Comparison of ENCODE assay signal across 8 mouse cellular contexts in the genomic region with DNA sequence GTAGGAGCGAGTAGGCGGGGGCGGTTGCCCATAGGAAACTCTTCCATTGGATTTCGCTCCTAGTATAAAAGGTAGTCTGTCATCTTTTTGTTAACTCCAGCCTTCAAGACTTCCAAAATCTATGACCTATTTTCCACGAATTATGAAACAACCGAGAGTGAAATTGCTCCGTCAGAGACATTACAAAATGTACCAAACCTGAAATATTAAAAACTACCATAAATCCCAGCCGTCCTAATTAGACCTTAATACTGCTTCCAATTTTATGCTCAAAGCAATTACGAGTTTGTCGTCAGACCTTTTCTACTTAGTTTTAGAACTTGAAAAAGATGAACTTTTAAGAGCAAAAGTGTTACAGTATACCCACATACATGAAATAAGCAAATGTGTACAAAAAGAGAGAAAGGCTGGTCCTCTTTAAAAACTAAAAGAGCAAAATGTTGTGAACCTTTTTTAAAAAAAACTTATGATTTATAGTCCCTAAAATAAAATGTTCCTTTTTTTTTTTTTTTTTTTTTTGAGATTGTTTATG. TPM values are rescaled to one million over a fixed set of nuclear protein-coding genes. Genes with fewer than 3 reads are reported as not detected.
DNase-seq lines count a peak whose midpoint lies in the region; ATAC-seq lines count a peak whose summit lies in the region.

No protein-coding gene starts in this region.

- peaks cover 29% of the 10 kb centered on the region for H3K4me1 ChIP-seq in erythroblast, embryonic 14.5 days (ENCODE audit: control insufficient read depth)
- peaks cover 10% of the 10 kb centered on the region for H3K4me1 ChIP-seq in neural tube, embryonic 11.5 days (ENCODE audit: control insufficient read depth, insufficient read depth, low read length)
- peaks cover 24% of the 10 kb centered on the region for H3K4me1 ChIP-seq in liver, embryonic 13.5 days (replicated peaks)

- no peak overlapping the region; the same call in 1 of the 2 replicates for H3K4me2 ChIP-seq in neural tube, embryonic 11.5 days (ENCODE audit: low read depth)
- H3K4me2 ChIP-seq in liver, embryonic 13.5 days, result peak overlapping the region; percentile 100

- no peaks in the 10 kb centered on the region for H3K27me3 ChIP-seq in erythroblast, embryonic 14.5 days (ENCODE audit: control insufficient read depth)
- no peaks in the 10 kb centered on the region for H3K27me3 ChIP-seq in neural tube, embryonic 11.5 days (ENCODE audit: control insufficient read depth, insufficient read depth, low read length)
- no peaks in the 10 kb centered on the region for H3K27me3 ChIP-seq in liver, embryonic 13.5 days

- H3K4me3 ChIP-seq in erythroblast, embryonic 14.5 days (replicated peaks), result peak overlapping the region; percentile 73
- H3K4me3 ChIP-seq in neural tube, embryonic 11.5 days (ENCODE audit: low read depth, low read length), result peak overlapping the region; percentile 95; the same call in 1 of the 2 replicates
- peak overlapping the region; percentile 84 for H3K4me3 ChIP-seq in liver, embryonic 13.5 days (replicated peaks)

- ATAC-seq in erythroblast, adult 5-6 weeks (replicated peaks; ENCODE audit: low FRiP score, poor library complexity, severe bottlenecking), result no peak
- ATAC-seq in neural tube, embryonic 11.5 days (ENCODE audit: insufficient read depth, low FRiP score, low TSS enrichment), result no peak
- no peak for ATAC-seq in liver, embryonic 13.5 days (ENCODE audit: low read depth)

- H3K9me3 ChIP-seq in erythroblast, embryonic 14.5 days (ENCODE audit: control insufficient read depth, low read length), result no peaks in the 10 kb centered on the region
- no peaks in the 10 kb centered on the region for H3K9me3 ChIP-seq in neural tube, embryonic 11.5 days (ENCODE audit: control insufficient read depth, low read length)
- H3K9me3 ChIP-seq in liver, embryonic 13.5 days (replicated peaks), result no peaks in the 10 kb centered on the region

- no peak overlapping the region for H3K9ac ChIP-seq in neural tube, embryonic 11.5 days (ENCODE audit: low read length)
- no peak overlapping the region for H3K9ac ChIP-seq in liver, embryonic 13.5 days

- H3K36me3 ChIP-seq in erythroblast, embryonic 14.5 days (ENCODE audit: control insufficient read depth), result peaks cover 21% of the 10 kb centered on the region
- peaks cover 4% of the 10 kb centered on the region for H3K36me3 ChIP-seq in neural tube, embryonic 11.5 days (ENCODE audit: control insufficient read depth, insufficient read depth, low read length)
- H3K36me3 ChIP-seq in liver, embryonic 13.5 days, result peaks cover 8% of the 10 kb centered on the region

- 13% methylated on average over 10 of the region's 10 CpGs for WGBS in neural tube, embryonic 11.5 days
- WGBS in liver, embryonic 13.5 days (ENCODE audit: insufficient replicate concordance), result 7% methylated on average over 10 of the region's 10 CpGs

- DNase-seq in neural tube, embryonic 11.5 days (ENCODE audit: low spot score), result no peak
- no peak for DNase-seq in neural tube, embryonic 10.5 days (ENCODE audit: extremely low spot score, low spot score)
- DNase-seq in liver, embryonic 13.5 days, result no peak
- no peak for DNase-seq in spleen, postnatal 10 days (ENCODE audit: low spot score in 2 of 2)
- no peak for DNase-seq in MN1 (ENCODE audit: low spot score)
- DNase-seq in adrenal gland, adult 8-10 months, result no peak

- H3K27ac ChIP-seq in neural tube, embryonic 11.5 days (ENCODE audit: low read depth, low read length), result no peak overlapping the region
- H3K27ac ChIP-seq in liver, embryonic 13.5 days, result no peak overlapping the region

RNA-seq across cellular contexts. Expression of a gene that starts 0.5 kb away (rescaled TPM):
- 0.25 and 0.28 TPM in 2 replicates for polyA plus RNA-seq in erythroblast, embryonic 14.5 days (2012)
- 9.6 and 10.2 TPM in 2 replicates for total RNA-seq in erythroblast, adult 5-6 weeks (2015; ENCODE audit: low replicate concordance)
- 14.0 and 22.7 TPM in 2 replicates for total RNA-seq in erythroblast, adult 5-6 weeks (2017; ENCODE audit: low replicate concordance)
- polyA plus RNA-seq in neural tube, embryonic 11.5 days (2014; fragmentation: Nextera tagmentation; extraction: Ambion mirVana), result 24.1 and 26.8 TPM in 2 replicates
- polyA plus RNA-seq in liver, embryonic 13.5 days (2015; fragmentation: Nextera tagmentation; extraction: Ambion mirVana), result 6.7 TPM in 2 replicates
- 10 to 100 TPM; 37.4 to 45.0 (median 41.1) TPM for total RNA-seq in adrenal gland, adult 8-10 months (2022)

RNA-seq across cellular contexts. Expression of a gene that starts 42.4 kb away (rescaled TPM):
- polyA plus RNA-seq in erythroblast, embryonic 14.5 days (2012), result 1.0 and 1.1 TPM in 2 replicates
- total RNA-seq in erythroblast, adult 5-6 weeks (2015; ENCODE audit: low replicate concordance), result 30.6 and 34.9 TPM in 2 replicates
- 19.5 and 24.0 TPM in 2 replicates for total RNA-seq in erythroblast, adult 5-6 weeks (2017; ENCODE audit: low replicate concordance)
- polyA plus RNA-seq in neural tube, embryonic 11.5 days (2014; fragmentation: Nextera tagmentation; extraction: Ambion mirVana), result 74.6 and 75.3 TPM in 2 replicates
- 30.1 and 38.9 TPM in 2 replicates for polyA plus RNA-seq in liver, embryonic 13.5 days (2015; fragmentation: Nextera tagmentation; extraction: Ambion mirVana)
- total RNA-seq in adrenal gland, adult 8-10 months (2022), result 10 to 100 TPM; 62.9 to 72.7 (median 66.6) TPM

RNA-seq across cellular contexts. Expression of a gene that starts 52.2 kb away (rescaled TPM):
- 1.6 and 1.8 TPM in 2 replicates for polyA plus RNA-seq in erythroblast, embryonic 14.5 days (2012)
- total RNA-seq in erythroblast, adult 5-6 weeks (2015; ENCODE audit: low replicate concordance), result 181 and 207 TPM in 2 replicates
- total RNA-seq in erythroblast, adult 5-6 weeks (2017; ENCODE audit: low replicate concordance), result 263 and 302 TPM in 2 replicates
- polyA plus RNA-seq in neural tube, embryonic 11.5 days (2014; fragmentation: Nextera tagmentation; extraction: Ambion mirVana), result 13.1 TPM in 2 replicates
- polyA plus RNA-seq in liver, embryonic 13.5 days (2015; fragmentation: Nextera tagmentation; extraction: Ambion mirVana), result 5.4 and 5.9 TPM in 2 replicates
- 10 to 100 TPM; 41.6 to 57.7 (median 49.9) TPM for total RNA-seq in adrenal gland, adult 8-10 months (2022)

Comparison
In these comparisons a context has a peak if more than half of its experiments do, and no peak if none do; other contexts are left out.
1. RNA of a gene that starts 42.4 kb away (polyA plus RNA-seq): 74.6 to 75.3 TPM in neural tube, embryonic 11.5 days and 30.1 to 38.9 TPM in liver, embryonic 13.5 days; 1.0 to 1.1 TPM in erythroblast, embryonic 14.5 days; every median in the first group is over 10 times any median in the second.
2. Peak in every context shown above with its lines, with median percentiles within 50 percentile points of each other: H3K4me3 ChIP-seq.